Comparison of ENCODE assay signal across 22 mouse cellular contexts in genomic region chr16:23280742-23281090, GRCm38 (mm10). TPM values are rescaled to one million over a fixed set of nuclear protein-coding genes. Genes with fewer than 3 reads are reported as not detected.
DNase-seq lines count a peak whose midpoint lies in the region; ATAC-seq and TF ChIP-seq lines count a peak whose summit lies in the region.
"Had no signal": no experiment of that assay in that cellular context is flagged by ENCODE, and none has a peak within 500 bp of the region (broad histone marks: within the 10 kb centered on the region; RNA-seq: fewer than 3 reads in every experiment).

No protein-coding gene starts in this region.

- DNase-seq in gastrocnemius, adult 2 months, result no peak
- no peak for DNase-seq in gastrocnemius, postnatal 36 days
- DNase-seq in lung, postnatal 10 days, result no peak
- no peak for DNase-seq in spleen, adult 2 months (ENCODE audit: low read depth in 1 of 2, low spot score in 2 of 2)
- DNase-seq in spleen, adult 18-20 months, result no peak
- no peak for DNase-seq in right cerebral cortex, postnatal 14 days
- no peak for DNase-seq in B cell, adult 2 months
- DNase-seq: adrenal gland, adult 2 months; adrenal gland, postnatal 25 days; cerebellum, adult 11 months; cerebellum, adult 8-10 months; cerebellum, postnatal 14 days; embryo, embryonic 11 days; heart, adult 2 months had no signal

- no peak for ATAC-seq in lung, embryonic 15.5 days (ENCODE audit: borderline replicate concordance, extremely low read depth, low FRiP score, low TSS enrichment)
- ATAC-seq: forebrain, embryonic 14.5 days had no signal

- H3K4me3 ChIP-seq in gastrocnemius, adult 2 months, result no peak overlapping the region
- no peak overlapping the region for H3K4me3 ChIP-seq in lung, embryonic 15.5 days
- no peak overlapping the region for H3K4me3 ChIP-seq in spleen, adult 2 months (ENCODE audit: extremely low read depth, insufficient read depth, insufficient read length)
- H3K4me3 ChIP-seq: embryonic facial prominence, embryonic 15.5 days; erythroblast, embryonic 14.5 days; forebrain, embryonic 10.5 days; heart, adult 2 months; heart, embryonic 12.5 days; hindbrain, embryonic 10.5 days had no signal

- no peak for TF ChIP-seq POLR2A in spleen, adult 2 months (IDR thresholded peaks at IDR 0.05; ENCODE audit: low read depth, low read length)

- H3K9me3 ChIP-seq in lung, embryonic 15.5 days, result no peaks in the 10 kb centered on the region
- H3K9me3 ChIP-seq: embryonic facial prominence, embryonic 15.5 days; forebrain, embryonic 10.5 days; heart, embryonic 12.5 days; hindbrain, embryonic 10.5 days had no signal

- peaks cover 19% of the 10 kb centered on the region for H3K4me1 ChIP-seq in lung, embryonic 15.5 days
- peaks cover 45% of the 10 kb centered on the region for H3K4me1 ChIP-seq in spleen, adult 2 months (ENCODE audit: control insufficient read depth, insufficient read depth, insufficient read length)

- no peak overlapping the region for H3K9ac ChIP-seq in lung, embryonic 15.5 days
- H3K9ac ChIP-seq: embryonic facial prominence, embryonic 15.5 days; heart, embryonic 12.5 days; hindbrain, embryonic 14.5 days had no signal

- peak overlapping the region; percentile 56 for H3K27ac ChIP-seq in gastrocnemius, adult 2 months
- H3K27ac ChIP-seq in lung, embryonic 15.5 days, result peak overlapping the region; percentile 25; the same call in 1 of the 2 replicates
- H3K27ac ChIP-seq in spleen, adult 2 months (ENCODE audit: insufficient read depth, low read length), result peak overlapping the region; percentile 46
- H3K27ac ChIP-seq: embryonic facial prominence, embryonic 15.5 days; forebrain, embryonic 10.5 days; heart, adult 2 months; hindbrain, embryonic 10.5 days; hindbrain, embryonic 14.5 days had no signal

- H3K27me3 ChIP-seq in lung, embryonic 15.5 days, result no peaks in the 10 kb centered on the region
- H3K27me3 ChIP-seq in spleen, adult 2 months (ENCODE audit: control insufficient read depth, insufficient read depth, low read length), result no peaks in the 10 kb centered on the region
- H3K27me3 ChIP-seq: embryonic facial prominence, embryonic 15.5 days; heart, embryonic 12.5 days had no signal

- intact Hi-C loops in gastrocnemius, adult 2 months (cut with DNase I), result no loop called here
- intact Hi-C loops in gastrocnemius, postnatal 36 days (cut with DNase I), result no loop called here

- TF ChIP-seq CTCF in gastrocnemius, adult 2 months (IDR thresholded peaks at IDR 0.05), result no peak
- no peak for TF ChIP-seq CTCF in spleen, adult 2 months (IDR thresholded peaks at IDR 0.05; ENCODE audit: extremely low read depth, insufficient read depth, insufficient read length, insufficient replicate concordance)

- no peak overlapping the region for H3K4me2 ChIP-seq in lung, embryonic 15.5 days
- H3K4me2 ChIP-seq: embryonic facial prominence, embryonic 15.5 days; heart, embryonic 12.5 days; hindbrain, embryonic 14.5 days had no signal

- WGBS in lung, embryonic 15.5 days, result 59% methylated on average over 4 of the region's 4 CpGs
- WGBS in spleen, adult 2 months, result 25% methylated on average over 4 of the region's 4 CpGs

- H3K36me3 ChIP-seq in lung, embryonic 15.5 days, result no peaks in the 10 kb centered on the region
- H3K36me3 ChIP-seq in spleen, adult 2 months (ENCODE audit: control insufficient read depth, insufficient read depth, low read length), result no peaks in the 10 kb centered on the region
- H3K36me3 ChIP-seq: embryonic facial prominence, embryonic 15.5 days; hindbrain, embryonic 10.5 days had no signal

RNA-seq across cellular contexts. Expression of gene St6gal1, which starts 56.2 kb away (rescaled TPM):
- 1 to 10 TPM; 2.6 to 3.5 TPM for total RNA-seq in gastrocnemius, adult 2 months (2021)
- 1 to 10 TPM; 2.4 to 3.2 TPM for total RNA-seq in gastrocnemius, postnatal 36 days (2021)
- 48.0 and 52.7 TPM in 2 replicates for polyA plus RNA-seq in lung, embryonic 15.5 days (2015; fragmentation: Nextera tagmentation; extraction: Ambion mirVana)
- polyA plus RNA-seq in spleen, adult 2 months (2012; rRNA removed), result 30.5 and 33.1 TPM in 2 replicates
- polyA plus RNA-seq: erythroblast, embryonic 14.5 days had no signal
